Mouse (Mus musculus): ENCODE data around the gene Txndc9. TPM values are rescaled to one million over a fixed set of nuclear protein-coding genes. Genes with fewer than 3 reads are reported as not detected.

Gene Txndc9
- polyA plus RNA-seq, 1 experiment = 97.5 TPM

DNA sequence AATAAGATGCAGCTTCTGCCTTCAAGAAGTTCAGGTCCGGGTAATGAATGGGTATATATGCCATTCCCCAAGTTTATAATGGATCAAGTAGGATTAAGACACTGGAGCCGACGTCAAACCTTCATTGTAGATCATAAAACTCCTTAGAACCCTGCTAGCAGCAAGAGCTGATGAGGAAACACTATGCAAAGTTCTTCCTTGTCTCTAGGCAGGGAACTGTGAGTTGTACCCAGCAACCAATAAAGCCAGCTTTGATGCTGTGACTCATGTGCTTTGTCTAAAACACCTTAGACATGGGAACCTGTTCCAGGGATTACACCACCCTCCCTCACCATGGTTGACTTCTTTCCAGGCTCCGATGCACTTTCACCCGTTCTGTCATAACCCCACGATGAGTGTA is 28.9 kb downstream of the Txndc9 start:
- H3K27ac ChIP-seq (ENCODE audit: insufficient read depth, low read length) = no peak overlapping the region
- no peak overlapping the region for H3K9ac ChIP-seq (ENCODE audit: low read depth, poor library complexity, severe bottlenecking)
- TF ChIP-seq EP300 (IDR thresholded peaks at IDR 0.05; ENCODE audit: insufficient read depth, low read depth, low read length) (no peak), CTCF (IDR thresholded peaks at IDR 0.05; ENCODE audit: low read depth, low read length) (no peak), POLR2A (IDR thresholded peaks at IDR 0.05; ENCODE audit: insufficient read depth, low read length) (no peak)
- H3K36me3 ChIP-seq (ENCODE audit: control insufficient read depth, insufficient read depth, low read length, poor library complexity, severe bottlenecking) = no peaks in the 10 kb centered on the region
- H3K4me1 ChIP-seq (ENCODE audit: control insufficient read depth, insufficient read depth, low read length) = no peaks in the 10 kb centered on the region
- H3K27me3 ChIP-seq (ENCODE audit: control insufficient read depth, insufficient read depth, low read length, poor library complexity, severe bottlenecking) = no peaks in the 10 kb centered on the region; the same call in 1 of the 2 replicates
- H3K4me3 ChIP-seq (ENCODE audit: low read depth, low read length) = no peak overlapping the region
- no peaks in the 10 kb centered on the region for H3K9me3 ChIP-seq (replicated peaks; ENCODE audit: control insufficient read depth, insufficient read depth, low read length, poor library complexity, severe bottlenecking)

DNA sequence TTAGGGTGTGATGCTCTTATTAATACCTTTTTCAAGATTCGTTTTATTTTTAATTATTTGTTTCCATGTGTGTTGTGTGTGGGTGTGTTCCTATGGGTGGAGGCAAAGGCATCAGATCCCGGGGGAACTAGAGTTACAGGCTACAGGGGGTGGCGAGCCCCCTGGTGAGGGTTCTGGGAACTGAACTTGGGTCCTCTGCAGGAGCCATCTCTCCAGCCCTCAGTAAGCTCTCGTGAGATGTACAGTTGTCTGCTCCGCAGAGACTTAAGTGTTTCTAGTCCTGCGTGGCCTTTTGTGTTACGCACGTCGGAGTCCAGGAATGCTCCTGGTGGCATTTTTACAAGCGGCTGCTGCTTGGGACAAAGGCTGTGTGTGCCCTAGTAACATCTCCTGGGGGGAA is 32.1 kb downstream of the Txndc9 start:
- no peak for TF ChIP-seq EP300 (IDR thresholded peaks at IDR 0.05; ENCODE audit: insufficient read depth, low read depth, low read length)
- TF ChIP-seq CTCF (IDR thresholded peaks at IDR 0.05; ENCODE audit: low read depth, low read length) = peak; percentile 2
- no peaks in the 10 kb centered on the region; the same call in 1 of the 2 replicates for H3K27me3 ChIP-seq (ENCODE audit: control insufficient read depth, insufficient read depth, low read length, poor library complexity, severe bottlenecking)
- no peak overlapping the region for H3K9ac ChIP-seq (ENCODE audit: low read depth, poor library complexity, severe bottlenecking)
- H3K36me3 ChIP-seq (ENCODE audit: control insufficient read depth, insufficient read depth, low read length, poor library complexity, severe bottlenecking) = no peaks in the 10 kb centered on the region
- no peaks in the 10 kb centered on the region for H3K4me1 ChIP-seq (ENCODE audit: control insufficient read depth, insufficient read depth, low read length)
- H3K9me3 ChIP-seq (replicated peaks; ENCODE audit: control insufficient read depth, insufficient read depth, low read length, poor library complexity, severe bottlenecking) = no peaks in the 10 kb centered on the region
- H3K27ac ChIP-seq (ENCODE audit: insufficient read depth, low read length) = no peak overlapping the region
- no peak overlapping the region for H3K4me3 ChIP-seq (ENCODE audit: low read depth, low read length)

DNA sequence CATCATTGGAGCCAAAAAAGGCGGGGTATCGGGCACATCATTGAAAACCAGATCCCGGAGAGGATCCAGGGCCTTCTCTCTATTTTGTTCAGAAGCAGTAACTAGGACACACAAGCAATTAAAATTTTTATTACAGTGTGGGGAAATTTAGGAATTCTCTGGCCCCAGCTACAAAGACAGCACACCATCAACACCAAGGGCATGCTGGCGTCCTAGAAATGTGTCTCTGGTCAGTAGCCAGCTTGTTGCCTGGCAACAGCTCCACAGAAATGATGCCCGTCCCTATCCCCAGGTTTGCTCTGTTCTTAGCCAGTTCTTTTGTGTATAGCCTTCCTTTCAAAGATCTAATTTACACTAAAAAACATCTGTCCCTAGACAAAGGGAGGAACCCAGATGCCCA is 38.2 kb downstream of the Txndc9 start:
- H3K27ac ChIP-seq (ENCODE audit: insufficient read depth, low read length) = no peak overlapping the region
- no peaks in the 10 kb centered on the region; the same call in 1 of the 2 replicates for H3K27me3 ChIP-seq (ENCODE audit: control insufficient read depth, insufficient read depth, low read length, poor library complexity, severe bottlenecking)
- no peak overlapping the region for H3K9ac ChIP-seq (ENCODE audit: low read depth, poor library complexity, severe bottlenecking)
- no peaks in the 10 kb centered on the region for H3K9me3 ChIP-seq (replicated peaks; ENCODE audit: control insufficient read depth, insufficient read depth, low read length, poor library complexity, severe bottlenecking)
- TF ChIP-seq EP300 (IDR thresholded peaks at IDR 0.05; ENCODE audit: insufficient read depth, low read depth, low read length) = no peak
- TF ChIP-seq CTCF (IDR thresholded peaks at IDR 0.05; ENCODE audit: low read depth, low read length) = no peak
- TF ChIP-seq POLR2A (IDR thresholded peaks at IDR 0.05; ENCODE audit: insufficient read depth, low read length) = no peak
- H3K4me1 ChIP-seq (ENCODE audit: control insufficient read depth, insufficient read depth, low read length) = no peaks in the 10 kb centered on the region
- H3K36me3 ChIP-seq (ENCODE audit: control insufficient read depth, insufficient read depth, low read length, poor library complexity, severe bottlenecking) = no peaks in the 10 kb centered on the region
- no peak overlapping the region for H3K4me3 ChIP-seq (ENCODE audit: low read depth, low read length)

DNA sequence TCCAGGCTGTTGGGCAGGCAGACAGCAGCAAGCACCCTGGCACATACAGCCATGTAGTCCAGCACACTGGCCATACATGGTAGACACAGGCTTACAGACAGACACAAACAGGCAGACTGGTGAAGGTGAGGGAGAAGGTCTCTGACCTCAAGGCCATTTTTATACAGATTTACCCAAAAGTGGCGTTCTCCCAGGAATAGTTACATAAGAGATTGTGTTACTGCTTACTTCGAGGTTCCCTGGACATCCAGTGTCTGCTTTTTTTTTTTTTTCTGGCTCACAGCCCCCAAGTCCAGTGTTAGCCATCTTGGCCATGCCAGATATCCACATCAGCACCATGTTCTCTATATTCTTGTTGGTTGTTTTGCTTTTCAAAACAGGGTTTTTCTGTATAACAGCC is 39.2 kb downstream of the Txndc9 start:
- no peak overlapping the region for H3K27ac ChIP-seq (ENCODE audit: insufficient read depth, low read length)
- H3K4me3 ChIP-seq (ENCODE audit: low read depth, low read length) = no peak overlapping the region
- H3K4me1 ChIP-seq (ENCODE audit: control insufficient read depth, insufficient read depth, low read length) = no peaks in the 10 kb centered on the region
- TF ChIP-seq CTCF (IDR thresholded peaks at IDR 0.05; ENCODE audit: low read depth, low read length) (no peak), EP300 (IDR thresholded peaks at IDR 0.05; ENCODE audit: insufficient read depth, low read depth, low read length) (no peak), POLR2A (IDR thresholded peaks at IDR 0.05; ENCODE audit: insufficient read depth, low read length) (no peak)
- no peaks in the 10 kb centered on the region for H3K36me3 ChIP-seq (ENCODE audit: control insufficient read depth, insufficient read depth, low read length, poor library complexity, severe bottlenecking)
- H3K27me3 ChIP-seq (ENCODE audit: control insufficient read depth, insufficient read depth, low read length, poor library complexity, severe bottlenecking) = no peaks in the 10 kb centered on the region
- no peak overlapping the region for H3K9ac ChIP-seq (ENCODE audit: low read depth, poor library complexity, severe bottlenecking)
- H3K9me3 ChIP-seq (replicated peaks; ENCODE audit: control insufficient read depth, insufficient read depth, low read length, poor library complexity, severe bottlenecking) = no peaks in the 10 kb centered on the region; the same call in 1 of the 2 replicates

DNA sequence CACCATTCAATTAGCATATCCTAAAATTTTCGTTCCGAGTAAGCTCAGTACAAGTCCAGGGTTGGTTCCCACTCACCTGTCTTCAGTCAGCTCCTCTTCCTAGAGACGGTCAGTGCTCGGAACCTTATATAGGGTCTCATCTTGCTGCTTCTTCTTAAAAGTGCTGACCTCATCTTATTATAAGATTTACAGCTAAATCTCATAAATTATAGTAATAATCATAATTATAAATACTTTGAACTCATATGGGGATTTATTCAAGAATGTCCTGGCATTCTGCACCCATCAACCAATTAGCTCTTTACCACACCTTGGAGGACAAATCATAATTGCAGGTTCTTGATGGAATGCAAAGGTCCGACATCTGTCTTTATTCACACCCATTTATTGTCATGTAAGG is 40.0 kb downstream of the Txndc9 start, which contains the start of gene Lyg1:
Gene Lyg1, minus strand, starts transcription at position 101 of the 400 bp plus-strand sequence.
- no peaks in the 10 kb centered on the region for H3K4me1 ChIP-seq (ENCODE audit: control insufficient read depth, insufficient read depth, low read length)
- TF ChIP-seq POLR2A (IDR thresholded peaks at IDR 0.05; ENCODE audit: insufficient read depth, low read length) (no peak), CTCF (IDR thresholded peaks at IDR 0.05; ENCODE audit: low read depth, low read length) (no peak), EP300 (IDR thresholded peaks at IDR 0.05; ENCODE audit: insufficient read depth, low read depth, low read length) (no peak)
- no peak within 1 kb of the TSS for H3K27ac ChIP-seq (ENCODE audit: insufficient read depth, low read length)
- H3K36me3 ChIP-seq (ENCODE audit: control insufficient read depth, insufficient read depth, low read length, poor library complexity, severe bottlenecking) = no peaks in the 10 kb centered on the region
- no peaks in the 10 kb centered on the region; the same call in 1 of the 2 replicates for H3K9me3 ChIP-seq (replicated peaks; ENCODE audit: control insufficient read depth, insufficient read depth, low read length, poor library complexity, severe bottlenecking)
- no peak within 1 kb of the TSS for H3K4me3 ChIP-seq (ENCODE audit: low read depth, low read length)
- H3K9ac ChIP-seq (ENCODE audit: low read depth, poor library complexity, severe bottlenecking) = no peak within 1 kb of the TSS
- H3K27me3 ChIP-seq (ENCODE audit: control insufficient read depth, insufficient read depth, low read length, poor library complexity, severe bottlenecking) = no peaks in the 10 kb centered on the region

DNA sequence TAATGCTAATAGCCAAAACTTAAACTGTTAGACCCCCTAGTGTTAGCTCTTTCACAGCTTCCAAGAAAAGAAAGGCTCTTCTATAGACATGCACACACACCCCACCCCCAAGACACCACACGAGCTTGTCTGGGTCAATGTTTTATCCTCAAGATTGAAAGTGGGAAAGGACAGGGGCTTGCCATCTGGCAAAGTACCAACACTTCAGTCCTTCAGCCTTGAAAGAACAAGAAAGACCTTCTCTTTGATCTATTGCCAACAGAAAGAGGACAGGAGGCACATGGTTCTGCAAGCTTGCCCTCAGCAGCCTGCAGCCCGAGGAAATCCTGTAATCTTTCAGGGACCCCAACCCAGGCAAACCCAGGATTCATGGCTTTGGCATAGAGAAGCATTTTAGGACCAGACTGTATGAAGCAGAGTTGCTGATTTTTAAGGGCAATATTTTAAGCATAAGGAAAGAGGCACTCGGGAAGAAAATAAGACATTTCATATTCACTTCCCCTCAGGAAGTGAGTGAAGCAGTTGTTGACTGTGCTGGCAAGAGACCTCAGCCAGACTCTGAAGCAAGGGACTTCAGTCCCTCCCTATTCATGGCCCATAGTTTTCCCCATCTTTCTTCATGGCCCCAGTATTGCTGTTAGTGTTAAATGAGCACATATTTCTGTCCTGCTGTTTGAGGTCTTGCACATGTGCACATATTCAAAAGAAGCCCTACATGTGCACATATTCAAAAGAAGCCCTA is 40.8 kb downstream of the Txndc9 start:
- H3K9ac ChIP-seq (ENCODE audit: low read depth, poor library complexity, severe bottlenecking) = no peak overlapping the region
- no peak for TF ChIP-seq POLR2A (IDR thresholded peaks at IDR 0.05; ENCODE audit: insufficient read depth, low read length)
- TF ChIP-seq CTCF (IDR thresholded peaks at IDR 0.05; ENCODE audit: low read depth, low read length) = no peak
- no peak for TF ChIP-seq EP300 (IDR thresholded peaks at IDR 0.05; ENCODE audit: insufficient read depth, low read depth, low read length)
- no peaks in the 10 kb centered on the region; the same call in 1 of the 2 replicates for H3K9me3 ChIP-seq (replicated peaks; ENCODE audit: control insufficient read depth, insufficient read depth, low read length, poor library complexity, severe bottlenecking)
- no peaks in the 10 kb centered on the region for H3K4me1 ChIP-seq (ENCODE audit: control insufficient read depth, insufficient read depth, low read length)
- no peak overlapping the region for H3K4me3 ChIP-seq (ENCODE audit: low read depth, low read length)
- H3K27me3 ChIP-seq (ENCODE audit: control insufficient read depth, insufficient read depth, low read length, poor library complexity, severe bottlenecking) = no peaks in the 10 kb centered on the region
- H3K27ac ChIP-seq (ENCODE audit: insufficient read depth, low read length) = no peak overlapping the region
- H3K36me3 ChIP-seq (ENCODE audit: control insufficient read depth, insufficient read depth, low read length, poor library complexity, severe bottlenecking) = no peaks in the 10 kb centered on the region
